Mouse (Mus musculus) G1E (cell line): ENCODE results near the gene Krt36.

Experiments used
- CTCF ChIP-seq: IDR thresholded peaks from 2 replicates; pipeline ENCODE4 v1.5.1; 2012; ENCODE audit warnings: low read depth, low read length, inconsistent platforms, mixed read lengths
- TAL1 ChIP-seq: conservative IDR thresholded peaks from 2 replicates; pipeline ENCODE4 v1.6.1; 2012; ENCODE audit warnings: low read depth, low read length, inconsistent platforms, mixed read lengths

DNA sequence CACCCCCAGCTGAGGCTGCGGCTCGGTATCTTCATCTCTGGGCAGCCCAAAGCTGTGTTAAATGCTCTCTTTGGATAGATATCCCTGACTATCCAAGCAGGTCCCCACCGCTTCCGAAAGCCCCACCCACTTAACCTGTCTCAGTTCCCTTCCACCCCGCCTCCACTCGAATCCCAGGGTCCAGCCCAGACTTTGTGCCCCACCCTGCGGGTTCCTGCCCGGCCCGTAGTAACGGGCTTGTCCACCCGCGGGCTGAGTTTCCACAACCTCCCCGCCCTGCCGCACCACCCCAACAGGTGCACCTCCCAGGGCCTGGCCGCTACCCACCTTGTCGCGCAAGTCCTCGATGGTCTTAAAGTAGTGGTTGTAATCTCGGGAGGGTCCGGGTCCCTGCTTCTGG is 39.7 kb upstream of the Krt36 start:
- TF ChIP-seq CTCF (no peak), TAL1 (no peak)
